Mouse (Mus musculus): ENCODE measurements around the gene Gm21650.
"Not testable (repeated sequence)": the region's sequence is repeated elsewhere in the genome, so short reads cannot be mapped to it uniquely, and the experiment has no call there.

Gm21650 gene

GRCm38 (mm10) chrY:77692508-77692907 is at the start of gene Gm21650:
TSS of gene Gm21650 (plus strand) at chrY:77692808.
- DNase-seq = not testable (repeated sequence)

All from cerebellum, postnatal 14 days (tissue).